Mouse (Mus musculus) bone marrow, adult 2 months (tissue): Measurements from ENCODE around the gene Ctsd.

Source experiments
- CTCF ChIP-seq: fragments of 200-500 bp; IDR thresholded peaks from 2 replicates; pipeline ENCODE4 v1.5.1; 2011; ENCODE audit warnings: low read length, control low read depth; ENCODE audit not compliant: control insufficient read depth, insufficient read depth
- POLR2A ChIP-seq: fragments of 200-500 bp; IDR thresholded peaks from 2 replicates; pipeline ENCODE4 v1.6.1; 2011; ENCODE audit warnings: low read depth, mild to moderate bottlenecking, control low read depth, low read length, borderline replicate concordance; ENCODE audit not compliant: control insufficient read depth

GRCm38 (mm10) chr7:142415314-142415713 is 27.5 kb upstream of the Ctsd start:
- no peak for TF ChIP-seq CTCF
- TF ChIP-seq POLR2A: no peak
